Mouse (Mus musculus): ENCODE measurements around the gene Myom1. TPM values are rescaled to one million over a fixed set of nuclear protein-coding genes. Genes with fewer than 3 reads are reported as not detected.

The Myom1 gene
- polyA plus RNA-seq, 1 experiment from 2014 or later = 20.0 TPM

DNA sequence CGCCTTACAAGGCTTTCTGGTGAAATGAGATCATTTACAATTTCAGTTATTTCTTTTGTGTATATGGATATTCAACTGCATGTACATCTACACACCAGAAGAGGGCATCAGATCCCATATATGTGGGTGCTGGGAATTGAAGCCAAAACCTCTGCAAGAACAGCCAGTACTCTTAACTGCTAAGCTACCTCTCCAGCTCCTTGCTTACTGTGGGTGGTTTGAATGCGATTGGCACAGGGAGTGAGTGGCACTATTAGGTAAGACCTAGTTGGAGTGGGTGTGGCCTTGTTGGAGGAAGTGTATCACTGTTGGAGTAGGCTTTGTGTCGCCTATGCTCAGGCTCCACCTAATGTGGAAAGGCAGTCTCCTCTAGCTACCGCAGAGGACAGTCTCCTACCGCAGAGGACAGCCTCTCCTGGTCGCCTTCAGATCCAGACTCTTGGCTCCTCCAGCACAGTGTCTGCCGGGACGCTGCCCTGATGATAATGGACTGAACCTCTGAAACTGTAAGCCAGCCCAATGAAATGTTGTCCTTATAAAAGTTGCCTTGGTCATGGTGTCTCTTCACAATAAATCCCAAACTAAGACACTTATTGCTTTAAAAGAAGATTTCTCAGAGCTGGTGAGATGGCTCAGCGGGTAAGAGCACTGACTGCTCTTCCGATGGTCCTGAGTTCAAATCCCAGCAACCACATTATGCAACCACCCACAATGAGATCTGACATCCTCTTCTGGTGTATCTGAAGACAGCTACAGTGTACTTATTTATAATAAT is 1.9 kb downstream of the Myom1 start:
- no peak for ATAC-seq (ENCODE audit: insufficient number of reproducible peaks, insufficient read depth, low FRiP score, low read depth)
- H3K36me3 ChIP-seq (ENCODE audit: control insufficient read depth, insufficient read depth, low read length) = peaks cover under 1% of the 10 kb centered on the region; the same call in 1 of the 2 replicates
- H3K4me3 ChIP-seq (ENCODE audit: low read depth, low read length) = no peak overlapping the region
- H3K27me3 ChIP-seq (ENCODE audit: control insufficient read depth, insufficient read depth, low read length) = no peaks in the 10 kb centered on the region
- no peaks in the 10 kb centered on the region for H3K9me3 ChIP-seq (ENCODE audit: control insufficient read depth, low read depth, low read length)
- no peak overlapping the region for H3K9ac ChIP-seq (replicated peaks; ENCODE audit: low read depth, low read length)
- H3K4me1 ChIP-seq (ENCODE audit: control insufficient read depth, insufficient read depth, low read length) = peaks cover 18% of the 10 kb centered on the region
- no peak overlapping the region for H3K4me2 ChIP-seq (replicated peaks; ENCODE audit: low read depth, low read length)
- WGBS = 91% methylated on average over 10 of the region's 10 CpGs
- no peak overlapping the region for H3K27ac ChIP-seq (ENCODE audit: low read length)

DNA sequence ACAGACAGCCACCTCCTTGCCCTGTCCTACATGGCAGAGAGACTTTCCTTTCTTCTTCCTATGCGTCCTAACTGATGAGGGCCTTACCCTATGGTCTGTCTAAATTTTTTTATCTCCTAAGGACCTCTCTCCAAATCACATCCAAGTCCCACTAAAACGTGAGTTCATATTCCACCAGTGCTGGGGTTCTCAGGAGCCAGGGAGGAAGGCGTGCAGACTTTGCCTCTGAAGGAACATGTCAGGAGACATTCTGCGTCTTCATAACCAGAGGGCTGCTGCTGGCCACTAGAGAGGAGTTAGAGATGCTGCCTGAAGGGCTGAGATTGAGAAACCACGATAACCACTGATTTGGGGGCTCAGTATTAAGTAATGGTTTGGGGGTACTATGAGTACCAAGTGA is 4.5 kb downstream of the Myom1 start:
- WGBS = 82% methylated on average over 5 of the region's 5 CpGs
- no peak for ATAC-seq (ENCODE audit: insufficient number of reproducible peaks, insufficient read depth, low FRiP score, low read depth)
- Histone ChIP-seq H3K4me1 (ENCODE audit: control insufficient read depth, insufficient read depth, low read length) (peaks cover 9% of the 10 kb centered on the region), H3K4me3 (ENCODE audit: low read depth, low read length) (no peak overlapping the region), H3K9ac (replicated peaks; ENCODE audit: low read depth, low read length) (no peak overlapping the region), H3K9me3 (ENCODE audit: control insufficient read depth, low read depth, low read length) (no peaks in the 10 kb centered on the region), H3K27me3 (ENCODE audit: control insufficient read depth, insufficient read depth, low read length) (no peaks in the 10 kb centered on the region), H3K4me2 (replicated peaks; ENCODE audit: low read depth, low read length) (no peak overlapping the region), H3K27ac (ENCODE audit: low read length) (no peak overlapping the region), H3K36me3 (ENCODE audit: control insufficient read depth, insufficient read depth, low read length) (no peaks in the 10 kb centered on the region)

DNA sequence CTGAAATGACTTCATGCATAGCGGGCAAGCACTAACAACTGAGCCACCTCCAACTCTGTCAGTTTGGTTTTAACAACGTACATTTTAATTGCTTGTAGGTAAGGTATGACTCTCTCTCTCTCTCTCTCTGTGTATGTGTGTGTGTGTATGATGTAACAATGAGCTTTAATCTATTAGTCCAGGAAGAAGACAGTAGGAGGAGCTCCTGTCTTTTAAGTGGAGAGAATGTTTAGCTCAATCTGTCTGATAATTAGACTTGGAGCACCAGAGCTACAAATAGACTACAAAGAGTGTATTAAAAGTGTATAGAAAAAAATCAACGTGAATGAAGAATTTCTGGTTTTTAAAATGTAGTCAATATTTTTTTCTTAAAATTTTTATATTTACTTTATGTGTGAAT is 6.2 kb downstream of the Myom1 start:
- no peak overlapping the region for H3K9ac ChIP-seq (replicated peaks; ENCODE audit: low read depth, low read length)
- H3K4me1 ChIP-seq (ENCODE audit: control insufficient read depth, insufficient read depth, low read length) = peaks cover 6% of the 10 kb centered on the region
- no peak for ATAC-seq (ENCODE audit: insufficient number of reproducible peaks, insufficient read depth, low FRiP score, low read depth)
- no peak overlapping the region for H3K4me3 ChIP-seq (ENCODE audit: low read depth, low read length)
- no peak overlapping the region for H3K4me2 ChIP-seq (replicated peaks; ENCODE audit: low read depth, low read length)
- H3K36me3 ChIP-seq (ENCODE audit: control insufficient read depth, insufficient read depth, low read length) = no peaks in the 10 kb centered on the region
- 84% methylated on average over 3 of the region's 3 CpGs for WGBS
- no peaks in the 10 kb centered on the region for H3K9me3 ChIP-seq (ENCODE audit: control insufficient read depth, low read depth, low read length)
- no peaks in the 10 kb centered on the region for H3K27me3 ChIP-seq (ENCODE audit: control insufficient read depth, insufficient read depth, low read length)
- H3K27ac ChIP-seq (ENCODE audit: low read length) = no peak overlapping the region

DNA sequence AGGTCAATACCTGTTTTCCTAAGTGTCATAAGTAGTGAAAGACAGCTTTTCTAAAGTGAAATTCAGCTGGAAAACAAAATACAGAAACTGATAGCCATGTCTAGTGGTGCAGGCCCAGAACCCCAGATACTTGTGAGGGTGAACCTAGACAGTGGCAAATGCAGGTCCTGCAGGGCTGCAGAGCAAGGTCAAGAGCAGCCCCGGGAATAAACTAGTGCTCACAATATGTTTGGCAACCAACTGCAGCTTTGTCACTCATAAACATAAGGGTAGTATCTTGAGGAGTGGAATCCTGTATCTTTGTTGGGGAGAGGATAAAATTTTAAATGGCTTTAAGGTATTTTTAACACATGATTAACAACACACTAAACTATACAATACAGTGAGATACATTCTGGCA is 7.3 kb downstream of the Myom1 start:
- H3K4me1 ChIP-seq (ENCODE audit: control insufficient read depth, insufficient read depth, low read length) = 0 out of 2 replicates have a peak, but pooled peaks cover 3% of the 10 kb centered on the region
- no peaks in the 10 kb centered on the region for H3K9me3 ChIP-seq (ENCODE audit: control insufficient read depth, low read depth, low read length)
- 63% methylated on average over 1 of the region's 1 CpGs for WGBS

DNA sequence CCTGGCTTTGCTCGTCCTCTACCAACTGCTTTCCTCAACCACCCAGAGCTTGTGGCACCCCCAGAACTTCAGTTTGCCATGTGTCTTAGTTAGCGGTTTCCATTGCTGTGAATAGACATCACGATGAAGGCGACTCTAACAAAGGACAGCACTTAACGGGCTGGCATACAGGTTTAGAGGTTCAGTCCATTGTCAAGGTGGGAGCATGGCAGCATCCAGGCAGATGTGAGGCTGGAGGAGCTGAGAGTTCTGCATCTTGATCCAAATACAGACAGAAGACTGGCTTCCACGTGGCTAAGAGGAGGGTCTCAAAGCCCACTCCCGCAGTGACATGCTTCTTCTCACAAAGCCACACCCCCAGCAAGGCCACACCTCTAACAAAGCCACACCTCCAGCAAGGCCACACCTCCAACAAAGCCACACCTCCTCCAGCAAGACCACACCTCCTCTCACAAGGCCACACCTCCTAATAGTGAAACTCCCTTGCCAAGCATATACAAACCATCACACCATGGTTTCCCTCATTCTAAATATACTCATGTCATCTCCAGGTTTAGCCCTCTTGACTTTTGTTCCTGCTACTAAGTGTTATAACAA is 8.3 kb downstream of the Myom1 start:
- Histone ChIP-seq H3K9ac (replicated peaks; ENCODE audit: low read depth, low read length) (no peak overlapping the region), H3K4me3 (ENCODE audit: low read depth, low read length) (no peak overlapping the region), H3K4me2 (replicated peaks; ENCODE audit: low read depth, low read length) (no peak overlapping the region), H3K27ac (ENCODE audit: low read length) (no peak overlapping the region), H3K4me1 (ENCODE audit: control insufficient read depth, insufficient read depth, low read length) (0 out of 2 replicates have a peak, but pooled peaks cover 3% of the 10 kb centered on the region), H3K27me3 (ENCODE audit: control insufficient read depth, insufficient read depth, low read length) (no peaks in the 10 kb centered on the region), H3K36me3 (ENCODE audit: control insufficient read depth, insufficient read depth, low read length) (no peaks in the 10 kb centered on the region), H3K9me3 (ENCODE audit: control insufficient read depth, low read depth, low read length) (no peaks in the 10 kb centered on the region)
- WGBS = 59% methylated on average over 7 of the region's 7 CpGs
- ATAC-seq (ENCODE audit: insufficient number of reproducible peaks, insufficient read depth, low FRiP score, low read depth) = no peak; the same call in 1 of the 2 replicates

More for the DNA sequence above, 7.3 kb downstream of the Myom1 start:
- Histone ChIP-seq H3K27me3 (ENCODE audit: control insufficient read depth, insufficient read depth, low read length) (no peaks in the 10 kb centered on the region), H3K4me3 (ENCODE audit: low read depth, low read length) (no peak overlapping the region), H3K27ac (ENCODE audit: low read length) (no peak overlapping the region), H3K9ac (replicated peaks; ENCODE audit: low read depth, low read length) (no peak overlapping the region), H3K4me2 (replicated peaks; ENCODE audit: low read depth, low read length) (no peak overlapping the region), H3K36me3 (ENCODE audit: control insufficient read depth, insufficient read depth, low read length) (no peaks in the 10 kb centered on the region)
- no peak for ATAC-seq (ENCODE audit: insufficient number of reproducible peaks, insufficient read depth, low FRiP score, low read depth)

DNA sequence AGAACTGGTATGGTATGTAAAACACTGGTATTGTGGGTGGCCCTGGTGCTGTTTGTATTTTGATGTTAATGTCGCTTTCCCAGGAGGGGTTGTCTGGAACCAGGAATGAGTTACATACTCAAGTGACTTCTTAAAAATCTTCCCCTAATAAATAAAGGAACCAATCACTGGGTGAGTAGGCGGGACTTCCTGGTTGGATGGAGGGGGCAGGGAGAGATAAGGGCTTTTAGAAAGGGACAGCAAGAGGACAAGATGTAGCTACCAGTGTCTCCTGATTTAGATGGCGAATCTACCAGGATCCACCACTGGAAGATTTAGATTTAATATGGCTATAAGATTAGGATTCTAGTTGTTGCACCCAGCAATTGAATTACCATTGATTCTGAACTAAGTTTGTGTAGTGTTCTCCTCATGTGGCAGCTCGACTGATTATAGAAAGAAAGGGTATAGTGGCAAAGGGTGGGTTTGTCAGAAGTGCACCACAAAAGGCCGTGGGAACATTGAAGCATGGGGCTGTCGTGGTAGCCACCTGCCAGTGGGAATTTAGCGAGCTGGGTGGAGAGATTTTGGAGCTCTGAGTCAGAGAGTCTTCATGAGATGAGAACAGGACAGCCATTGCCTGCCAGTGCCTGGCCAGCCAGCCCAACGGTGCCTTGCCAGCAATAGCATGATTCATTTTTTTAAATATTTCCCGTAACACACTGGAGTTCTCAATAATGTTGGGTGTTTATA is 9.7 kb downstream of the Myom1 start:
- Histone ChIP-seq H3K9me3 (ENCODE audit: control insufficient read depth, low read depth, low read length) (no peaks in the 10 kb centered on the region), H3K4me1 (ENCODE audit: control insufficient read depth, insufficient read depth, low read length) (0 out of 2 replicates have a peak, but pooled peaks cover 3% of the 10 kb centered on the region), H3K27me3 (ENCODE audit: control insufficient read depth, insufficient read depth, low read length) (no peaks in the 10 kb centered on the region), H3K4me3 (ENCODE audit: low read depth, low read length) (no peak overlapping the region), H3K27ac (ENCODE audit: low read length) (no peak overlapping the region), H3K36me3 (ENCODE audit: control insufficient read depth, insufficient read depth, low read length) (no peaks in the 10 kb centered on the region), H3K9ac (replicated peaks; ENCODE audit: low read depth, low read length) (no peak overlapping the region), H3K4me2 (replicated peaks; ENCODE audit: low read depth, low read length) (no peak overlapping the region)
- ATAC-seq (ENCODE audit: insufficient number of reproducible peaks, insufficient read depth, low FRiP score, low read depth) = no peak
- 87% methylated on average over 9 of the region's 9 CpGs for WGBS

DNA sequence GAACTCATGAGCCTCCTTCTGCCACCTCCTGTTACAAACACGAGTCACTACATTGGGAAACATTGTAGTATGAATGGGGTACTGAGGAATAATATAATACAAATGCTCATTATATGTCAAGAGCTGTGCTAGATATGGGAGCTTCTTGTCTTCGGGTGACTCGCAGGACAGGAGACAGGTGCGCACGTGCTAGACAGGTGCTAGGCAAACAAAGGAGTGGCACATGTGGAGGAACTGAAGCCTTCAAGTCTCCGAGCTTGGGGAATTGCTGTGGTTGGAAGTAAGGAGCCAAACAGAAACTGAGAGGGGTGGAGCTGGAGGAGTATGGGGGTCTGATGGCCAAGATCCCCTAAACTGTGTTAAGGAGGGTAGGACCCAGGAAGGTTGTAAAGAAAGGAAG is 10.7 kb downstream of the Myom1 start:
- no peak for ATAC-seq (ENCODE audit: insufficient number of reproducible peaks, insufficient read depth, low FRiP score, low read depth)
- Histone ChIP-seq H3K9me3 (ENCODE audit: control insufficient read depth, low read depth, low read length) (no peaks in the 10 kb centered on the region), H3K4me3 (ENCODE audit: low read depth, low read length) (no peak overlapping the region), H3K27me3 (ENCODE audit: control insufficient read depth, insufficient read depth, low read length) (no peaks in the 10 kb centered on the region), H3K4me1 (ENCODE audit: control insufficient read depth, insufficient read depth, low read length) (0 out of 2 replicates have a peak, but pooled peaks cover 3% of the 10 kb centered on the region), H3K9ac (replicated peaks; ENCODE audit: low read depth, low read length) (no peak overlapping the region), H3K27ac (ENCODE audit: low read length) (no peak overlapping the region), H3K4me2 (replicated peaks; ENCODE audit: low read depth, low read length) (no peak overlapping the region), H3K36me3 (ENCODE audit: control insufficient read depth, insufficient read depth, low read length) (no peaks in the 10 kb centered on the region)
- 70% methylated on average over 6 of the region's 6 CpGs for WGBS

DNA sequence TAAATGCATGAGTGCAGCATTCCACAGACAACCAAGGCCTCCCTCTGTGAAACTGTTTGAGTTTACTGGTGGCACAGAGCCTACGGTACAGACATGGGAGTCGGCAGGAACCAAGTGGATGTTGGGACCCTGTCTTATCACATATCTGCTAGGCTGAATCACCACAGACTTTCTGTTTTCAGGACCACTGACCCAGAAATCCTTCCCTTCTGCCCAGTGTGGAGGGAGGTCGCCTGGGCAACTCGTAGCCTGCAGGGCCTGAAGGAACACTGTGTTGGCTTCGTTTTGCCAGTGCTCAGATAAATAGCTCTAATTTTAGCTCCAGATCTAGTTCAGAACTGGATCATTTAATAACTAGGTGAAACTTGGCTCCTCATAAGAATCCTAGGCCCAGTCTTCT is 12.5 kb downstream of the Myom1 start:
- no peaks in the 10 kb centered on the region for H3K27me3 ChIP-seq (ENCODE audit: control insufficient read depth, insufficient read depth, low read length)
- 71% methylated on average over 5 of the region's 5 CpGs for WGBS
- no peak for ATAC-seq (ENCODE audit: insufficient number of reproducible peaks, insufficient read depth, low FRiP score, low read depth)
- no peak overlapping the region for H3K27ac ChIP-seq (ENCODE audit: low read length)
- no peaks in the 10 kb centered on the region for H3K36me3 ChIP-seq (ENCODE audit: control insufficient read depth, insufficient read depth, low read length)
- H3K4me3 ChIP-seq (ENCODE audit: low read depth, low read length) = no peak overlapping the region
- H3K9me3 ChIP-seq (ENCODE audit: control insufficient read depth, low read depth, low read length) = no peaks in the 10 kb centered on the region
- H3K4me2 ChIP-seq (replicated peaks; ENCODE audit: low read depth, low read length) = no peak overlapping the region
- peaks cover 9% of the 10 kb centered on the region; the same call in 1 of the 2 replicates for H3K4me1 ChIP-seq (ENCODE audit: control insufficient read depth, insufficient read depth, low read length)
- H3K9ac ChIP-seq (replicated peaks; ENCODE audit: low read depth, low read length) = no peak overlapping the region
